Mouse (Mus musculus) mammary gland, adult 2 months (tissue): ENCODE measurements around the gene Gm9639. TPM values are rescaled to one million over a fixed set of nuclear protein-coding genes. Genes with fewer than 3 reads are reported as not detected.

Experiments
- polyA plus RNA-seq: library from polyadenylated mRNA; depleted of rRNA; stranded (reverse); fragments of >200 nt; gene quantifications from 2 replicates; pipeline ENCODE4 v1.2.3, GENCODE M21; 2012; ENCODE audit warnings: low replicate concordance; rRNA removed

The Gm9639 gene
- not detected in 2 replicates for polyA plus RNA-seq

DNA sequence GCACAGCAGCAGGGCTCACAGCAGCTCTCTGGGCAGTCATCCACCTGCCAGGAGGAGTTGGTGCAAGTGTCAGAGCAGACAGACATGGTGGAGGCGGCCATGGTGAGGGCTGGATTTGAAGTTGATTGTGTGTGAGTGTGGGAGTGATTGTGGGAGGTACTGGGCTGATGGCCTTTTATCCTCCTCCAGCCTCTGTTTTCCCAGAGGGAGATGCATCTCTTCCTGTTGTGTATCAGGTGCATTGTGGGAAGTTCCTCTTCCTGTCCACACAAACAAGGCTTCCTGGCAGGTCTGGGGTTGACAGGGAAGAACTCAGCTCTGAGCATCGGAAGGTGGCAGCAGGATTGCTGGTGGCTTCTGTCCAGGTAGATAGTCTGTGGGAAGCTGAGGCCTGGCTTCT lies at the start of gene Gm9639:
TSS of gene Gm9639 (minus strand) at position 101 of the 400 bp plus-strand sequence.

DNA sequence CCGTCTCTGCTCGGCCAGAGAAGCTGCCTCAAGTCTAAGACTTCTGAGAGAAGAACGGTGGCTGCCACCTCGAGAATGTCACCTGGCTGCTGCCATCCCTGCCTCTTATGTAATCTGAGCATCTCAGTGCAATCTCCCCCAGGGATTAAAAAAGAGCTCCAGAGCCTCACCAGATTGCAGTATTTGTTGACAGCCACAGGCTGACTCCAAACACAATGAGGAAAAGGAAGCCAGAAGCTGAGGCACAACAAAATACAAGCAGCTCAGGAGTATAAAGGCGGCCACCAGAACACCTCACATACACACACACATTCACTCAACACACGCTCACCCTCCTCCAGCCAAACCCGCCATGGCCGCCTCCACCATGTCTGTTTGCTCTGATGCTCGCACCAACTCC lies 40.8 kb upstream of the Gm9639 start, which contains the start of gene Krtap10-10:
TSS of gene Krtap10-10 (plus strand) at position 301 of the 400 bp plus-strand sequence.

DNA sequence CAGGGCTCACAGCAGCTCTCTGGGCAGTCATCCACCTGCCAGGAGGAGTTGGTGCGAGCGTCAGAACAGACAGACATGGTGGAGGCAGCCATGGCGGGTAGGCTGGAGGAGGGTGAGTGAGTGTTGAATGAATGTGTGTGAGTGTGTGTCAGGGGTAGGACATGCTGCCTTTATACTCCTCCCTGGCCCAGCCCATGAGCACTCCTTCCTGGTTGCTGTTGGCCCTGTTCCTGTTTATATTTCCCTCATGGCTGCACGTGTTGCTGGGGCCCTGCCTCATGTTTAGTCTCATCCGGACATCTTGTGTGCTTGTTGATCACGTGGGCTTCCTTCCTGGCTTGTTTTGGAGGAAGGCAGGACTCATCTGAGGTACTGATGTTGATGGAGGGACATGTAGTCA lies 32.1 kb upstream of the Gm9639 start, which contains the start of gene Krtap10-4:
TSS of gene Krtap10-4 (minus strand) at position 145 of the 400 bp plus-strand sequence.

DNA sequence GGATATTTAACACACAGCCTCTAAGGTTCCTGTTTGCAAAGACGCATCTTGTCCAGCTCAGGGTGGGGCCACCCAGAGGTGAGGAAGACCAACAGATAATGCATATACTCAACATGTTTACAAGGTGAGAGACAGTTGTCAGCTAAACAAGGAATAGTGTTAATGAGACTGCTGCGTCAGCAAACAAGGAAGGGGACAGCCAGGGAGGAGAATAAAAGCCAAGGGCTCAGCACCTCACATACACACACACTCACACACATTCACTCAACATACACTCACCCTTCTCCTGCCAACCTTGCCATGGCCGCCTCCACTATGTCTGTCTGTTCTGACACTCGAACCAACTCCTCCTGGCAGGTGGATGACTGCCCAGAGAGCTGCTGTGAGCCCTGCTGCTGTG lies 19.5 kb upstream of the Gm9639 start, which contains the start of gene Gm2696:
TSS of gene Gm2696 (plus strand) at position 301 of the 400 bp plus-strand sequence.

DNA sequence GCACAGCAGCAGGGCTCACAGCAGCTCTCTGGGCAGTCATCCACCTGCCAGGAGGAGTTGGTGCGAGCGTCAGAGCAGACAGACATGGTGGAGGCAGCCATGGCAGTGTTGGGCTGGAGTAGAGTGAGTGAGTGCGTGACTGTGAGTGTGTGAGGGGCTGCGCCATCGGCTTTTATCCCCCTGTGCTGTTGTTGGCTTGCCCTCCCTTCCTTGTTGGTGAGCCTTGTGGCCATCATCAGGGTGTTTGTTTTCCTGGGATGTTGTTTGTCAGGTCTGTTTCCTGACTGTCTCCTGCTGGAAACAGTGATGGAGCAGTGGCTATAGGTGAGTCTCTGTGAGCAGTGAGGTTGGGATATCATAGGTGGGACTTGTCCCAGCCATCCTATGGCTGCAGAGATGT lies 16.9 kb upstream of the Gm9639 start, which contains the start of gene Gm9507:
TSS of gene Gm9507 (minus strand) at position 101 of the 400 bp plus-strand sequence.

DNA sequence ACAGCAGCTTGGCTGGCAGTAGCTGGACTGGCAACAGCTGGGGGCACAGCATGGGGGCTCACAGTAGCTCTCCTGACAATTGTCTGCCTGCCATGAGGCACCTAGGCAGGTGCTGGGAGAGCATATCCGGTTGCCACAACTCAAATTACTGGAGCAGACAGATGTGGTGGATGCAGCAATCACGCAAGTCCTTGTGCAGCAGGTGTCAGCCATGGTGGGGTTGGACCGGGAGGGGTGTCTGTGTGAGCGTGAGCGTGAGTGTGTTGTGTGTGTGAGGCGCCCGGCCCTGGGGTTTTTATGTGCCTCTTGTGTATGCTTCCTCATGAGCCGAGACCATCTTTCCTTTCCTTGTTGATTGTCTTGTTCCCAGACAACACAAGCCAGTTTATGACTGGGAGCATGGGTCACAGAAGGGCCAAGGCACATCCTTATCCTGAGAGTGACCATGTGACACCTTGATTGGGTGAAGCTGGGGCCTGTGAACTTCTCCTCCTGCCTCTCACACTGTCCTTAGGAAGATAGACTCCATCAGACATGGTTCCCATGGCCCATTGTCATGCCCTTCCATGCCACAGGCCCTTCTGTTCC lies 4.1 kb upstream of the Gm9639 start, which contains the start of gene Gm19668:
TSS of gene Gm19668 (minus strand) at position 213 of the 588 bp plus-strand sequence.

DNA sequence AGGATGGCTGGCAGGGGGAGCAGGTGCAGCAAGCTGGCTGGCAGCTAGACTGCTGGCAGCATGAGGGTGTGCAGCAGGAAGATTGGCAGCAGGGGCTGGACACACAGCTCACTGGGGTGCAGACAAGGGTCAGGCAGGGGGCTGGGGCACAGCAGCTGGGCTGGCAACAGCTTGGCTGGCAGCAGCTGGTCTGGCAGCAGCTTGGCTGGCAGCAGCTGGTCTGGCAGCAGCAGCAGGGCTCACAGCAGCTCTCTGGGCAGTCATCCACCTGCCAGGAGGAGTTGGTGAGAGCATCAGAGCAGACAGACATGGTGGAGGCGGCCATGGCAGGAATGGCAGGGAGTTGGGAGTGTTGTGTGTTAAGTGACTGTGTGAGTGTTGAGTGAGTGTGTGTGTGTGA lies 7.0 kb downstream of the Gm9639 start, which contains the start of gene Gm7137:
TSS of gene Gm7137 (minus strand) at position 325 of the 400 bp plus-strand sequence.

DNA sequence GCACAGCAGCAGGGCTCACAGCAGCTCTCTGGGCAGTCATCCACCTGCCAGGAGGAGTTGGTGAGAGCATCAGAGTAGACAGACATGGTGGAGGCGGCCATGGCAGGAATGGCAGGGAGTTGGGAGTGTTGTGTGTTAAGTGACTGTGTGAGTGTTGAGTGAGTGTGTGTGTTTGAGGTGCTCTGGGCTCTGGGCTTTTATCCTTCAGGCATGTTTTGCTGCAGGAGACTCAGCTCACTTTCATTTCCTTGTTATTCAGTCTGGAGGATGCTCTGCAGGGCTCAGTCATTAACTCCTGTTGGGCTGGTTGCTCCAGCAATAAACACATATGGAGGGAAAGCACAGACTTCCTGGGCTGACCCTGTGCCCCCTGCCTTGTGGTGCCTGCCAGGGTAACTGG lies 12.4 kb downstream of the Gm9639 start, which contains the start of gene Gm3250:
TSS of gene Gm3250 (minus strand) at position 101 of the 400 bp plus-strand sequence.

DNA sequence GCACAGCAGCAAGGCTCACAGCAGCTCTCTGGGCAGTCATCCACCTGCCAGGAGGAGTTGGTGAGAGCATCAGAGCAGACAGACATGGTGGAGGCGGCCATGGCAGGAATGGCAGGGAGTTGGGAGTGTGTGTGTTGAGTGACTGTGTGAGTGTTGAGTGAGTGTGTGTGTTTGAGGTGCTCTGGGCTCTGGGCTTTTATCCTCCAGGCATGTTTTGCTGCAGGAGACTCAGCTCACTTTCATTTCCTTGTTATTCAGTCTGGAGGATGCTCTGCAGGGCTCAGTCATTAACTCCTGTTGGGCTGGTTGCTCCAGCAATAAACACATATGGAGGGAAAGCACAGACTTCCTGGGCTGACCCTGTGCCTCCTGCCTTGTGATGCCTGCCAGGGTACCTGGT lies 18.0 kb downstream of the Gm9639 start, which contains the start of gene Gm7138:
TSS of gene Gm7138 (minus strand) at position 101 of the 400 bp plus-strand sequence.

DNA sequence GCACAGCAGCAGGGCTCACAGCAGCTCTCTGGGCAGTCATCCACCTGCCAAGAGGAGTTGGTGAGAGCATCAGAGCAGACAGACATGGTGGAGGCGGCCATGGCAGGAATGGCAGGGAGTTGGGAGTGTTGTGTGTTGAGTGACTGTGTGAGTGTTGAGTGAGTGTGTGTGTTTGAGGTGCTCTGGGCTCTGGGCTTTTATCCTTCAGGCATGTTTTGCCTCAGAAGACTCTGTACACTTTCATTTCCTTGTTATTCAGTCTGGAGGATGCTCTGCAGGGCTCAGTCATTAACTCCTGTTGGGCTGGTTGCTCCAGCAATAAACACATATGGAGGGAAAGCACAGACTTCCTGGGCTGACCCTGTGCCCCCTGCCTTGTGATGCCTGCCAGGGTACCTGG lies 23.7 kb downstream of the Gm9639 start, which contains the start of gene Gm3238:
TSS of gene Gm3238 (minus strand) at position 101 of the 400 bp plus-strand sequence.

DNA sequence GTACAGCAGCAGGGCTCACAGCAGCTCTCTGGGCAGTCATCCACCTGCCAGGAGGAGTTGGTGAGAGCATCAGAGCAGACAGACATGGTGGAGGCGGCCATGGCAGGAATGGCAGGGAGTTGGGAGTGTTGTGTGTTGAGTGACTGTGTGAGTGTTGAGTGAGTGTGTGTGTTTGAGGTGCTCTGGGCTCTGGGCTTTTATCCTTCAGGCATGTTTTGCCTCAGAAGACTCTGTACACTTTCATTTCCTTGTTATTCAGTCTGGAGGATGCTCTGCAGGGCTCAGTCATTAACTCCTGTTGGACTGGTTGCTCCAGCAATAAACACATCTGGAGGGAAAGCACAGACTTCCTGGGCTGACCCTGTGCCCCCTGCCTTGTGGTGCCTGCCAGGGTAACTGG lies 35.3 kb downstream of the Gm9639 start, which contains the start of gene Gm3233:
TSS of gene Gm3233 (minus strand) at position 101 of the 400 bp plus-strand sequence.

DNA sequence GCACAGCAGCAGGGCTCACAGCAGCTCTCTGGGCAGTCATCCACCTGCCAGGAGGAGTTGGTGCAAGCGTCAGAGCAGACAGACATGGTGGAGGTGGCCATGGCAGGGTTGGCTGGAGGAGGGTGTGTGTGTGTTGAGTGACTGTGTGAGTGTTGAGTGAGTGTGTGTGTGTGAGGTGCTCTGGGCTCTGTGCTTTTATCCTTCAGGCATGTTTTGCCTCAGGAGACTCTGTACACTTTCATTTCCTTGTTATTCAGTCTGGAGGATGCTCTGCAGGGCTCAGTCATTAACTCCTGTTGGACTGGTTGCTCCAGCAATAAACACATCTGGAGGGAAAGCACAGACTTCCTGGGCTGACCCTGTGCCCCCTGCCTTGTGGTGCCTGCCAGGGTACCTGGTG lies 43.6 kb downstream of the Gm9639 start, which contains the start of gene Gm9736:
TSS of gene Gm9736 (minus strand) at position 101 of the 400 bp plus-strand sequence.

Other genes starting within 250 kb of the Gm9639 start
- gene Pttg1ip, start 213.4 kb downstream of the Gm9639 start, polyA plus RNA-seq, result 156 and 229 TPM in 2 replicates
- 136 and 145 TPM in 2 replicates for gene Sumo3, start 189.0 kb downstream of the Gm9639 start, polyA plus RNA-seq
- not detected in 2 replicates for gene Gm49325, start 188.9 kb downstream of the Gm9639 start, polyA plus RNA-seq
- 37.7 and 49.2 TPM in 2 replicates for gene Ube2g2, start 172.8 kb downstream of the Gm9639 start, polyA plus RNA-seq
- gene Tspear, start 108.5 kb downstream of the Gm9639 start, polyA plus RNA-seq, result 0.49 and 0.69 TPM in 2 replicates
- not detected in 2 replicates for gene Gm19402, start 104.3 kb downstream of the Gm9639 start, polyA plus RNA-seq
- gene Gm9508, start 97.8 kb downstream of the Gm9639 start, polyA plus RNA-seq, result not detected in 2 replicates
- not detected in 2 replicates for gene Gm10272, start 88.5 kb downstream of the Gm9639 start, polyA plus RNA-seq
- not detected in 2 replicates for gene Gm10024, start 83.6 kb downstream of the Gm9639 start, polyA plus RNA-seq
- gene Gm10142, start 79.3 kb downstream of the Gm9639 start, polyA plus RNA-seq, result not detected in 2 replicates
- gene Krtap12-1, start 74.5 kb downstream of the Gm9639 start, polyA plus RNA-seq, result not detected in 2 replicates
- not detected in 2 replicates for gene Gm10100, start 68.6 kb downstream of the Gm9639 start, polyA plus RNA-seq
- gene Gm18596, start 52.4 kb downstream of the Gm9639 start, polyA plus RNA-seq, result not detected in 2 replicates
- gene Gm9736, start 43.7 kb downstream of the Gm9639 start, polyA plus RNA-seq, result not detected in 2 replicates
- not detected in 2 replicates for gene Gm3233, start 35.4 kb downstream of the Gm9639 start, polyA plus RNA-seq
- not detected in 2 replicates for gene Gm3238, start 23.8 kb downstream of the Gm9639 start, polyA plus RNA-seq
- gene Gm7138, start 18.1 kb downstream of the Gm9639 start, polyA plus RNA-seq, result not detected in 2 replicates
- gene Gm3250, start 12.5 kb downstream of the Gm9639 start, polyA plus RNA-seq, result not detected in 2 replicates
- not detected in 2 replicates for gene Gm7137, start 6.9 kb downstream of the Gm9639 start, polyA plus RNA-seq
- not detected in 2 replicates for gene Gm19668, start 4.1 kb upstream of the Gm9639 start, polyA plus RNA-seq
- not detected in 2 replicates for gene Gm9507, start 16.8 kb upstream of the Gm9639 start, polyA plus RNA-seq
- not detected in 2 replicates for gene Gm2696, start 19.6 kb upstream of the Gm9639 start, polyA plus RNA-seq
- not detected in 2 replicates for gene Krtap10-4, start 32.0 kb upstream of the Gm9639 start, polyA plus RNA-seq
- gene Krtap10-10, start 40.9 kb upstream of the Gm9639 start, polyA plus RNA-seq, result not detected in 2 replicates
- gene Gm36176, start 51.7 kb upstream of the Gm9639 start, polyA plus RNA-seq, result not detected in 2 replicates
- gene Gm10318, start 57.8 kb upstream of the Gm9639 start, polyA plus RNA-seq, result not detected in 2 replicates
- not detected in 2 replicates for gene Gm3285, start 66.9 kb upstream of the Gm9639 start, polyA plus RNA-seq
- gene Lrrc3, start 107.5 kb upstream of the Gm9639 start, polyA plus RNA-seq, result 3.1 and 4.6 TPM in 2 replicates
- gene Trpm2, start 175.5 kb upstream of the Gm9639 start, polyA plus RNA-seq, result 4.3 and 5.9 TPM in 2 replicates
- gene 1810043G02Rik, start 183.4 kb upstream of the Gm9639 start, polyA plus RNA-seq, result 44.5 and 83.3 TPM in 2 replicates
- 168 and 171 TPM in 2 replicates for gene Pfkl, start 215.0 kb upstream of the Gm9639 start, polyA plus RNA-seq
- gene Dnmt3l, start 246.9 kb upstream of the Gm9639 start, polyA plus RNA-seq, result 3.0 and 3.2 TPM in 2 replicates
- 1.9 and 5.8 TPM in 2 replicates for gene Aire, start 248.5 kb upstream of the Gm9639 start, polyA plus RNA-seq